Mouse (Mus musculus): ENCODE data around the gene 1700028J19Rik.
A peak's percentile ranks its signal among the peaks of the same experiment; 100 is the strongest.
"Not testable (repeated sequence)": the region's sequence is repeated elsewhere in the genome, so short reads cannot be mapped to it uniquely, and the experiment has no call there.

1700028J19Rik gene

GRCm38 (mm10) chr7:44246055-44246983 is at the start of gene 1700028J19Rik, which contains the start of gene 2410002F23Rik:
Gene 1700028J19Rik (minus strand): TSS chr7:44246695.
Gene 2410002F23Rik (plus strand): TSS chr7:44246722.
- peak; percentile 95 for DNase-seq

GRCm38 (mm10) chr7:44291418-44291817 is 44.9 kb upstream of the 1700028J19Rik start:
- DNase-seq, result no peak

GRCm38 (mm10) chr7:44290986-44291385 is 44.5 kb upstream of the 1700028J19Rik start:
- no peak for DNase-seq

GRCm38 (mm10) chr7:44287760-44288159 is 41.3 kb upstream of the 1700028J19Rik start:
- DNase-seq, result no peak

- no peak for DNase-seq
Observed at GRCm38 (mm10) chr7:44281586-44281985, 35.1 kb upstream of the 1700028J19Rik start.

- DNase-seq, result no peak
Observed at GRCm38 (mm10) chr7:44280959-44281358, 34.5 kb upstream of the 1700028J19Rik start.

GRCm38 (mm10) chr7:44277250-44277622 is 30.7 kb upstream of the 1700028J19Rik start:
- peak; percentile 39 for DNase-seq

- DNase-seq, result no peak
Observed at GRCm38 (mm10) chr7:44276461-44277249, 30.2 kb upstream of the 1700028J19Rik start.

GRCm38 (mm10) chr7:44275546-44275945 is 29.1 kb upstream of the 1700028J19Rik start:
- DNase-seq, result no peak

- no peak for DNase-seq
Observed at GRCm38 (mm10) chr7:44274096-44274495, 27.6 kb upstream of the 1700028J19Rik start.

- no peak for DNase-seq
Observed at GRCm38 (mm10) chr7:44273446-44273845, 27.0 kb upstream of the 1700028J19Rik start.

- DNase-seq, result no peak
Observed at GRCm38 (mm10) chr7:44272546-44272945, 26.1 kb upstream of the 1700028J19Rik start.

- DNase-seq, result peak; percentile 24
Observed at GRCm38 (mm10) chr7:44271309-44271708, 24.8 kb upstream of the 1700028J19Rik start.

- no peak for DNase-seq
Observed at GRCm38 (mm10) chr7:44269397-44269796, 22.9 kb upstream of the 1700028J19Rik start.

GRCm38 (mm10) chr7:44268117-44268516 is 21.6 kb upstream of the 1700028J19Rik start:
- no peak for DNase-seq

- peak; percentile 97 for DNase-seq
Observed at GRCm38 (mm10) chr7:44262791-44263643, 16.5 kb upstream of the 1700028J19Rik start.

- DNase-seq, result no peak
Observed at GRCm38 (mm10) chr7:44261147-44261546, 14.7 kb upstream of the 1700028J19Rik start, which contains the start of gene Gm15517. Gene Gm15517 (plus strand): TSS chr7:44261447.

- DNase-seq, result no peak
Observed at GRCm38 (mm10) chr7:44260410-44260809, 13.9 kb upstream of the 1700028J19Rik start.

GRCm38 (mm10) chr7:44257278-44257677 is 10.8 kb upstream of the 1700028J19Rik start, which contains the start of gene Acp4:
Gene Acp4 (minus strand): TSS chr7:44257378.
- DNase-seq, result no peak

- no peak for DNase-seq
Observed at GRCm38 (mm10) chr7:44254930-44255329, 8.4 kb upstream of the 1700028J19Rik start.

GRCm38 (mm10) chr7:44253023-44253616 is 6.6 kb upstream of the 1700028J19Rik start:
- no peak for DNase-seq

GRCm38 (mm10) chr7:44250732-44251275 is 4.3 kb upstream of the 1700028J19Rik start:
- DNase-seq, result not testable (repeated sequence)
